Mouse (Mus musculus): ENCODE data around the gene Kcnq1. TPM values are rescaled to one million over a fixed set of nuclear protein-coding genes. Genes with fewer than 3 reads are reported as not detected.

Kcnq1 gene
- polyA plus RNA-seq, 1 experiment from 2014 or later: 1.1 TPM

- DNase-seq (ENCODE audit: low spot score, missing footprints): no peak
- no peak for ATAC-seq (ENCODE audit: low FRiP score)
- H3K4me3 ChIP-seq (ENCODE audit: low read depth, low read length): no peak overlapping the region
- H3K9ac ChIP-seq (ENCODE audit: low read length): no peak overlapping the region
- no peaks in the 10 kb centered on the region for H3K27me3 ChIP-seq (ENCODE audit: control insufficient read depth, insufficient read depth, low read length)
- no peak overlapping the region for H3K4me2 ChIP-seq
- no peak overlapping the region for H3K27ac ChIP-seq (ENCODE audit: low read depth, low read length)
- no peaks in the 10 kb centered on the region for H3K9me3 ChIP-seq (ENCODE audit: control insufficient read depth, low read length)
- 83% methylated on average over 5 of the region's 5 CpGs for WGBS
- no peaks in the 10 kb centered on the region for H3K36me3 ChIP-seq (ENCODE audit: control insufficient read depth, insufficient read depth, low read length)
- H3K4me1 ChIP-seq (ENCODE audit: control insufficient read depth, insufficient read depth, low read length): no peaks in the 10 kb centered on the region
Observed at GRCm38 (mm10) chr7:143116521-143116920, 10.4 kb downstream of the Kcnq1 start.

- DNase-seq (ENCODE audit: low spot score, missing footprints) (no peak), ATAC-seq (ENCODE audit: low FRiP score) (no peak)
- Histone ChIP-seq H3K9me3 (ENCODE audit: control insufficient read depth, low read length) (no peaks in the 10 kb centered on the region), H3K36me3 (ENCODE audit: control insufficient read depth, insufficient read depth, low read length) (no peaks in the 10 kb centered on the region), H3K4me1 (ENCODE audit: control insufficient read depth, insufficient read depth, low read length) (0 out of 2 replicates have a peak, but pooled peaks cover 2% of the 10 kb centered on the region), H3K4me2 (no peak overlapping the region), H3K27ac (ENCODE audit: low read depth, low read length) (no peak overlapping the region), H3K9ac (ENCODE audit: low read length) (no peak overlapping the region), H3K27me3 (ENCODE audit: control insufficient read depth, insufficient read depth, low read length) (no peaks in the 10 kb centered on the region; the same call in 1 of the 2 replicates), H3K4me3 (ENCODE audit: low read depth, low read length) (no peak overlapping the region)
- WGBS: 42% methylated on average over 1 of the region's 1 CpGs
Observed at GRCm38 (mm10) chr7:143119407-143119806, 13.2 kb downstream of the Kcnq1 start.

GRCm38 (mm10) chr7:143119826-143120225 lies 13.7 kb downstream of the Kcnq1 start:
- Histone ChIP-seq H3K27ac (ENCODE audit: low read depth, low read length) (no peak overlapping the region), H3K9ac (ENCODE audit: low read length) (no peak overlapping the region), H3K4me3 (ENCODE audit: low read depth, low read length) (no peak overlapping the region), H3K27me3 (ENCODE audit: control insufficient read depth, insufficient read depth, low read length) (no peaks in the 10 kb centered on the region; the same call in 1 of the 2 replicates), H3K4me1 (ENCODE audit: control insufficient read depth, insufficient read depth, low read length) (0 out of 2 replicates have a peak, but pooled peaks cover 2% of the 10 kb centered on the region), H3K4me2 (no peak overlapping the region), H3K9me3 (ENCODE audit: control insufficient read depth, low read length) (no peaks in the 10 kb centered on the region), H3K36me3 (ENCODE audit: control insufficient read depth, insufficient read depth, low read length) (no peaks in the 10 kb centered on the region)
- 81% methylated on average over 3 of the region's 3 CpGs for WGBS
- DNase-seq (ENCODE audit: low spot score, missing footprints): no peak
- ATAC-seq (ENCODE audit: low FRiP score): no peak

- no peaks in the 10 kb centered on the region; the same call in 1 of the 2 replicates for H3K27me3 ChIP-seq (ENCODE audit: control insufficient read depth, insufficient read depth, low read length)
- H3K4me1 ChIP-seq (ENCODE audit: control insufficient read depth, insufficient read depth, low read length): 0 out of 2 replicates have a peak, but pooled peaks cover 2% of the 10 kb centered on the region
- H3K9ac ChIP-seq (ENCODE audit: low read length): no peak overlapping the region
- no peaks in the 10 kb centered on the region for H3K9me3 ChIP-seq (ENCODE audit: control insufficient read depth, low read length)
- no peak overlapping the region for H3K4me3 ChIP-seq (ENCODE audit: low read depth, low read length)
- H3K27ac ChIP-seq (ENCODE audit: low read depth, low read length): no peak overlapping the region
- whole genome bisulfite sequencing: 84% methylated on average over 5 of the region's 5 CpGs
- H3K4me2 ChIP-seq: no peak overlapping the region
- no peaks in the 10 kb centered on the region for H3K36me3 ChIP-seq (ENCODE audit: control insufficient read depth, insufficient read depth, low read length)
- no peak for ATAC-seq (ENCODE audit: low FRiP score)
- no peak for DNase-seq (ENCODE audit: low spot score, missing footprints)
Observed at GRCm38 (mm10) chr7:143122191-143122590, 16.0 kb downstream of the Kcnq1 start.

GRCm38 (mm10) chr7:143123876-143124669 lies 17.9 kb downstream of the Kcnq1 start:
- no peak overlapping the region; the same call in 1 of the 2 replicates for H3K9ac ChIP-seq (ENCODE audit: low read length)
- H3K36me3 ChIP-seq (ENCODE audit: control insufficient read depth, insufficient read depth, low read length): no peaks in the 10 kb centered on the region
- 0 out of 2 replicates have a peak, but pooled peaks cover 2% of the 10 kb centered on the region for H3K4me1 ChIP-seq (ENCODE audit: control insufficient read depth, insufficient read depth, low read length)
- H3K4me3 ChIP-seq (ENCODE audit: low read depth, low read length): no peak overlapping the region
- WGBS: 9% methylated on average over 6 of the region's 6 CpGs
- H3K9me3 ChIP-seq (ENCODE audit: control insufficient read depth, low read length): no peaks in the 10 kb centered on the region
- no peak overlapping the region for H3K4me2 ChIP-seq
- H3K27me3 ChIP-seq (ENCODE audit: control insufficient read depth, insufficient read depth, low read length): no peaks in the 10 kb centered on the region; the same call in 1 of the 2 replicates
- ATAC-seq (ENCODE audit: low FRiP score) (0 out of 2 replicates have a peak, but pooled peaks have one; percentile 40), DNase-seq (ENCODE audit: low spot score, missing footprints) (peak; percentile 87)
- no peak overlapping the region for H3K27ac ChIP-seq (ENCODE audit: low read depth, low read length)

GRCm38 (mm10) chr7:143124902-143125301 lies 18.7 kb downstream of the Kcnq1 start:
- ATAC-seq (ENCODE audit: low FRiP score): no peak
- no peak for DNase-seq (ENCODE audit: low spot score, missing footprints)
- no peak overlapping the region for H3K27ac ChIP-seq (ENCODE audit: low read depth, low read length)
- 72% methylated on average over 3 of the region's 3 CpGs for WGBS
- no peaks in the 10 kb centered on the region; the same call in 1 of the 2 replicates for H3K27me3 ChIP-seq (ENCODE audit: control insufficient read depth, insufficient read depth, low read length)
- H3K4me2 ChIP-seq: no peak overlapping the region
- 0 out of 2 replicates have a peak, but pooled peaks cover 2% of the 10 kb centered on the region for H3K4me1 ChIP-seq (ENCODE audit: control insufficient read depth, insufficient read depth, low read length)
- H3K9ac ChIP-seq (ENCODE audit: low read length): no peak overlapping the region
- H3K36me3 ChIP-seq (ENCODE audit: control insufficient read depth, insufficient read depth, low read length): no peaks in the 10 kb centered on the region
- no peaks in the 10 kb centered on the region for H3K9me3 ChIP-seq (ENCODE audit: control insufficient read depth, low read length)
- no peak overlapping the region for H3K4me3 ChIP-seq (ENCODE audit: low read depth, low read length)

GRCm38 (mm10) chr7:143132815-143133214 lies 26.7 kb downstream of the Kcnq1 start:
- Histone ChIP-seq H3K9ac (ENCODE audit: low read length) (no peak overlapping the region), H3K27ac (ENCODE audit: low read depth, low read length) (no peak overlapping the region), H3K4me3 (ENCODE audit: low read depth, low read length) (no peak overlapping the region), H3K4me2 (no peak overlapping the region), H3K36me3 (ENCODE audit: control insufficient read depth, insufficient read depth, low read length) (no peaks in the 10 kb centered on the region), H3K27me3 (ENCODE audit: control insufficient read depth, insufficient read depth, low read length) (no peaks in the 10 kb centered on the region), H3K4me1 (ENCODE audit: control insufficient read depth, insufficient read depth, low read length) (no peaks in the 10 kb centered on the region), H3K9me3 (ENCODE audit: control insufficient read depth, low read length) (no peaks in the 10 kb centered on the region)
- ATAC-seq (ENCODE audit: low FRiP score): no peak
- WGBS: 82% methylated on average over 5 of the region's 5 CpGs
- peak; percentile 65 for DNase-seq (ENCODE audit: low spot score, missing footprints)

GRCm38 (mm10) chr7:143136125-143136524 lies 30.0 kb downstream of the Kcnq1 start:
- Histone ChIP-seq H3K36me3 (ENCODE audit: control insufficient read depth, insufficient read depth, low read length) (no peaks in the 10 kb centered on the region), H3K9me3 (ENCODE audit: control insufficient read depth, low read length) (no peaks in the 10 kb centered on the region), H3K4me1 (ENCODE audit: control insufficient read depth, insufficient read depth, low read length) (no peaks in the 10 kb centered on the region), H3K27me3 (ENCODE audit: control insufficient read depth, insufficient read depth, low read length) (no peaks in the 10 kb centered on the region), H3K27ac (ENCODE audit: low read depth, low read length) (no peak overlapping the region), H3K4me3 (ENCODE audit: low read depth, low read length) (no peak overlapping the region), H3K9ac (ENCODE audit: low read length) (no peak overlapping the region), H3K4me2 (no peak overlapping the region)
- WGBS: 61% methylated on average over 2 of the region's 2 CpGs
- DNase-seq (ENCODE audit: low spot score, missing footprints): no peak
- no peak for ATAC-seq (ENCODE audit: low FRiP score)

GRCm38 (mm10) chr7:143136561-143136960 lies 30.4 kb downstream of the Kcnq1 start:
- DNase-seq (ENCODE audit: low spot score, missing footprints) (no peak), ATAC-seq (ENCODE audit: low FRiP score) (no peak)
- Histone ChIP-seq H3K4me3 (ENCODE audit: low read depth, low read length) (no peak overlapping the region), H3K9ac (ENCODE audit: low read length) (no peak overlapping the region), H3K4me2 (no peak overlapping the region), H3K27me3 (ENCODE audit: control insufficient read depth, insufficient read depth, low read length) (no peaks in the 10 kb centered on the region), H3K9me3 (ENCODE audit: control insufficient read depth, low read length) (no peaks in the 10 kb centered on the region), H3K4me1 (ENCODE audit: control insufficient read depth, insufficient read depth, low read length) (no peaks in the 10 kb centered on the region), H3K27ac (ENCODE audit: low read depth, low read length) (no peak overlapping the region), H3K36me3 (ENCODE audit: control insufficient read depth, insufficient read depth, low read length) (no peaks in the 10 kb centered on the region)
- 69% methylated on average over 5 of the region's 5 CpGs for WGBS

Measured in midbrain, embryonic 11.5 days (tissue).